Mouse (Mus musculus) embryonic fibroblast, embryonic 13.5 days (primary cell): ENCODE measurements around the gene Ywhag. TPM values are rescaled to one million over a fixed set of nuclear protein-coding genes. Genes with fewer than 3 reads are reported as not detected.

Experiments used
- H3K27ac ChIP-seq: 2 replicates; pipeline ENCODE4 v1.5.1; 2012; ENCODE audit warnings: low read length, control low read depth, inconsistent platforms; ENCODE audit not compliant: insufficient read depth
- H3K4me1 ChIP-seq: 2 replicates; pipeline ENCODE4 v1.6.1; 2011; ENCODE audit warnings: low read length; ENCODE audit not compliant: control insufficient read depth, insufficient read depth
- H3K4me3 ChIP-seq: 2 replicates; pipeline ENCODE4 v1.5.1; 2011; ENCODE audit warnings: mild to moderate bottlenecking, control low read depth, low read length; ENCODE audit not compliant: insufficient read depth
- CTCF ChIP-seq: IDR thresholded peaks from 2 replicates; pipeline ENCODE4 v1.5.1; 2011; ENCODE audit warnings: mild to moderate bottlenecking, control low read depth, low read length, moderate library complexity, borderline replicate concordance; ENCODE audit not compliant: insufficient read depth
- POLR2A ChIP-seq: IDR thresholded peaks from 2 replicates; pipeline ENCODE4 v1.6.1; 2011; ENCODE audit warnings: low read depth, mild to moderate bottlenecking, control low read depth, low read length, moderate library complexity
- polyA plus RNA-seq: library from polyadenylated mRNA; stranded (reverse); fragments of >200 nt; gene quantifications from 2 replicates; pipeline ENCODE4 v1.2.4, GENCODE M21; 2011; ENCODE audit warnings: low read depth; ENCODE audit not compliant: missing spikeins, insufficient read length

Ywhag gene
- polyA plus RNA-seq, 1 experiment = 255 TPM

GRCm38 (mm10) chr5:135933900-135934441, 445 bp downstream of the Ywhag start:
- Histone ChIP-seq H3K27ac (peak overlapping the region; percentile 92), H3K4me3 (peak overlapping the region; percentile 96), H3K4me1 (peaks cover 4% of the 10 kb centered on the region; the same call in 1 of the 2 replicates)
- TF ChIP-seq POLR2A (no peak), CTCF (no peak)

DNA sequence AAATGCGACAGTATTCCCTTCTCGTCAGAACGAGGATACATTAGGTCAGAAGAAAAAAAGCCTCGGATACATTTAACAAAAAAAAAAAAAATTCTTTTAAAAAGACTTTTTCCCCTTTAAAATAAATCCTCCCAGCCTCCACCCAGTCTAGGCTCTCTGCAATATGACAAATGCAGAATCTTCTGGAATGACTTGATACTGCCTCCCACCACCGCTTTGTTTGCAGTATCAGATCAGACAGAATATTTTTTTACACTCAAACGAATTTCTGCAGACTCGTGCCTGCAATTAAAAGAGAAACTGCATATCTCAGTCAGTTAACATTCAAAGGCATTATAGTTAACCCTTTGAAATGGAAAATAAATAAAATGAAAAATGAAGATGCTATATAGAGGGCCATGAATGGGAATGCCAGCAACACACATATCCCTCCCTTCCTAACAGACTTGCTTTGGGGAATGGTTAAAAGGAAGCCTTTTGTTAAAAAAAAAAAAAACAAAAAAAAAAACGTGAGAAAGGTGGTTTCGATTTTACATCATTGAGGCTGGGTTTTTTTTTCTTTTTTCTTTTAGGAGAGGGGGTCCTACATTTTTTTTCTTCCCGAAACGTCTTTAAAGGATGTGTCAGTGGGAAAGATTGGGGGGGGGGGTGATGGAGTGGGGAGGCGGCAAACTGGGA, 1.1 kb downstream of the Ywhag start:
- Histone ChIP-seq H3K4me1 (peaks cover 4% of the 10 kb centered on the region; the same call in 1 of the 2 replicates), H3K4me3 (peak overlapping the region; percentile 96), H3K27ac (no peak overlapping the region)
- TF ChIP-seq POLR2A (no peak), CTCF (no peak)

DNA sequence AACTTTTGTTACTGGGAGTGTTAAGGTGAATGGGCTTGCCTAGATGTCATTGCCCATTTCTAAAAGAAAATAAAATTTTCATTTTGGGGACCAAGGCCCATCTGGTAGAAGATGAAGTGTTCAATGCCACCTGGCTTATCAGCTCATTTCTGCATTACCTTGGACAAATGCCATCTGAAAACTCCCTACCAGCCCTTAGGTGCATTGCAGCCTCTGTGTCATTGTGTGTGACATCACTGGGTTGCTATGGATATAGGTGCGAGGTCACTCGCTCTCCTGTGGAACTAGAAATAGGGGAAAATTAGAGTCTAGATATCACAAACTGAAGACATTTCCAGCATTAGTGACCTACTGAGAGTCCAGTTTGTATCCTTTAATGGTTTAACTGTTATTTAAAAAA, 2.1 kb downstream of the Ywhag start:
- Histone ChIP-seq H3K4me3 (peak overlapping the region; percentile 65), H3K4me1 (peaks cover 4% of the 10 kb centered on the region; the same call in 1 of the 2 replicates), H3K27ac (no peak overlapping the region)
- TF ChIP-seq CTCF = no peak
- no peak for TF ChIP-seq POLR2A

- Histone ChIP-seq H3K4me3 (peak overlapping the region; percentile 24), H3K27ac (no peak overlapping the region), H3K4me1 (peaks cover 4% of the 10 kb centered on the region; the same call in 1 of the 2 replicates)
- no peak for TF ChIP-seq POLR2A
- no peak for TF ChIP-seq CTCF
Measured at GRCm38 (mm10) chr5:135931526-135931925, 2.9 kb downstream of the Ywhag start.

- Histone ChIP-seq H3K4me1 (no peaks in the 10 kb centered on the region), H3K4me3 (no peak overlapping the region), H3K27ac (no peak overlapping the region)
- TF ChIP-seq POLR2A (no peak), CTCF (no peak)
Measured at GRCm38 (mm10) chr5:135929685-135930424, 4.6 kb downstream of the Ywhag start.

DNA sequence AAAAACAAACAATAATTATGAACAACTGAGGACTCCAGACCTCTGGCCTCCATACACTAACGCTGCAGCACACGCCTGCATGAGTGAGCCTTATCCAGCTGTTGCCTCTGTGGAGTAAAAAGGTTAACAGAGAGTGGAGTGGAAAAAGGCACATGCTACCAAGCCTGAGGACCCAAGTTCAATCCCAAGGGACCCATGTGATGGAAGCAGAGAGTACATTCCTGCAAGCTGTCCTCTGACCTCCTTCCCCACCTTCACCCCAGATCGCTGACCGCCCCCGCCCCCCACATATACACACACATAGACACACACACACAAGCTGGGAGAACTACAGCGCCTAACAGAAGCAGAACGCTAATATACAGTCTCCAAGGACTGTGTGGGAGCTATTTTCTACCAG, 10.5 kb downstream of the Ywhag start:
- Histone ChIP-seq H3K27ac (no peak overlapping the region), H3K4me3 (no peak overlapping the region), H3K4me1 (no peaks in the 10 kb centered on the region)
- TF ChIP-seq POLR2A (no peak), CTCF (no peak)

DNA sequence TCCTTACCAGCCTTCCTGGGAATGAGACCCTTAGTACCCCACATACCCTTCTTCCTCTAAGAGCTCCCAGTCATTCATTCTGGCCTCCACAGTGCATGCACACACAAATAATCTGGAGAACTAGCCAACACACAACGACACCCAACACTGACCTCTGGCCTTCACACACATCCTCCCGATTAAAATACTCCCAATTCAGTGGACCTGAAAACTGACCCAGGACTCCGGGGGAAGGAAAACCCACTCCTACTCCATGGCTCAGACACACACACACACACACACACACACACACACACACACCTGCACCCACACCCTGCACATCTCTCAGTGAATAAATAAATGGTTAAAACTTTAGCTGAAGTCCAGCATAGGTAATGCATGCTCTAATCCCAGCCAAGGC, 14.5 kb downstream of the Ywhag start:
- TF ChIP-seq CTCF (no peak), POLR2A (no peak)
- H3K27ac ChIP-seq = no peak overlapping the region

DNA sequence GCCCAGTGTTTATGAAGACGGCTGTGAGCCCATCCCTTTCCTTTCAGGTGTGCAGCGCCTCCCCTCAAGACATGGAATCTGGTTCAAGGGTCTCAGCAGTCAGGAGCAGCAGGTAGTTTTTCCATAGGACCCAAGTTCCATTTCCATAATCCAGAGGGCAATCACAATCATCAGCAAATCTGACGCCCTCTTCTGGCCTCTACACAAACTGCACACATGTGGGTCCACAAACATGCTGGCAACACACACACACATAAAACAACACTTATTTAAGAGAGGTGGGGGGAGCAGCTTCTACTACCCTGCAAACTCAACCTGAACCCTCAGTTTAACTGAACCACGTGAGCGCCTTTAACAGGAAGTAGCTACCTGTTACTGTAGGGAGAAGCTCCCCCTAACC, 15.8 kb downstream of the Ywhag start:
- no peak overlapping the region for H3K4me3 ChIP-seq
- TF ChIP-seq CTCF (no peak), POLR2A (no peak)
- H3K27ac ChIP-seq = no peak overlapping the region

More for the DNA sequence above, 14.5 kb downstream of the Ywhag start:
- no peak overlapping the region for H3K4me3 ChIP-seq
- H3K4me1 ChIP-seq = peaks cover 5% of the 10 kb centered on the region

DNA sequence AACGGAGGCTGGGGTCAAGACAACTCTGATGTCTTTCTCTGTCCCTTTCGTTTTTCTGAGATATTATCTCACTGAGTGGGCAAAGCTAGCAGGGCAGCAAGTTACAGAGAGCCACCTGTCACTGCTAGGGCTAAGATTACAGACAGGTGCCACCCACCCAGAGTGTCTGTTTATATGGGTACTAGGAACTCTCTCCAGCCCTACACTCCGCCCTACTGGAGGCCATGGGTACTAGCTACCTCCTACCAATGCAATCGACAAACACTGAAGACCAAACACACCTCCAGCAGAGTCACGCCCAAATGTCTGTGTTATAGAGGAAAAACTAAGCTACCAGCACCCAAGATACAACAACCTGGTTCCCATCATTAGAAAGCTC, 16.4 kb downstream of the Ywhag start:
- TF ChIP-seq CTCF (no peak), POLR2A (no peak)

More for the DNA sequence above, 15.8 kb downstream of the Ywhag start:
- H3K4me1 ChIP-seq = peaks cover 9% of the 10 kb centered on the region

DNA sequence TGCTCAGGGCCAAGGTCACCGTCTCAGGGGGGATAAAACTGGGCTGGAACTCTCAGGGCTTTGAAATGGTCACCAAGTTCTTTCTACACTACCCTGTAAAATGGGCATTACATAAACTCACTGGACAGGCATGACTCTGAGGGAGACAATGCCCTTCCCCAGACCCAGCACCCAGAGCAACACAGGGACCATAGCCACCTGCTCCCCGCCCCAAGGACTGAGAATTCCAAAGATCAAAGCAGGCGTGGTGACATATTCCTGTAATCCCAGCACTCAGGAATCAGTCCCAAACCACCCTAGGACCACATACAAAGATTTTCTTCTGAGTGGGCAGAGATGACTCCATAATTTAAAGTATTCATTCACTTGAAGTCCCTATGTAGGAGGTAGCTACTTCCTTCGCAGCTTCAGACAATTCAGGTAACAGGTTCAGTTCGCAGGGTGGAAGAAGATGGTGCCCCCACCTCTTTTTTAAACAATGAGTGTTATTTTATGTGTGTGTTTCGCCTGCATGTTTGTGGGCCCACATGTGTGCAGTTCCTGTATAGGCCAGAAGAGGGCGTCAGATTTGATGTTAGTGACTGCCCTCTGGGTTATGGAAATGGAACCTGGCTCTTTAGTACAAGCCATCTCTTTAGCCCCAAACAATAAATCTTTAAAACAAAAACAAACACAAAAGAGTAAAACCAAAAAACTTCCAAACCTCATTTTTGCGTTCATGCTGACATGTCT, 16.9 kb downstream of the Ywhag start:
- TF ChIP-seq CTCF = no peak
- no peak for TF ChIP-seq POLR2A
- Histone ChIP-seq H3K27ac (no peak overlapping the region), H3K4me1 (peaks cover 9% of the 10 kb centered on the region), H3K4me3 (no peak overlapping the region)

More for the DNA sequence above, 16.4 kb downstream of the Ywhag start:
- Histone ChIP-seq H3K4me1 (peaks cover 9% of the 10 kb centered on the region), H3K27ac (no peak overlapping the region), H3K4me3 (no peak overlapping the region)
